Mouse (Mus musculus): ENCODE data around the gene Olfr646. TPM values are rescaled to one million over a fixed set of nuclear protein-coding genes. Genes with fewer than 3 reads are reported as not detected.

Olfr646 gene
- polyA plus RNA-seq (2014; fragmentation: Nextera tagmentation; extraction: Ambion mirVana): not detected in 2 replicates

DNA sequence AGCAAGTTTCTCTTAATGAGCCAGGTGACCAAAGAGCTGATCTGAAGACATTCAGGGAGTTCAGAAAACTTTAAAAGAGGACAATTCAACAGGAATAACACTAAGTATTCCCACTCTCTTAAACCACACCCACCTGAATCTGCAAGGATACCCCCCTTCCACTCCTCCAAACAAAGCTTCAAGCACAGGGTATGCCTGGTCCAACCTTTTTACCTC lies at the start of gene Olfr646:
Olfr646 (plus strand) TSS at position 117 of the 216 bp plus-strand sequence.
- Histone ChIP-seq H3K27ac (ENCODE audit: low read depth, low read length) (no peak within 1 kb of the TSS), H3K4me1 (ENCODE audit: control insufficient read depth, insufficient read depth, low read length) (no peaks in the 10 kb centered on the region), H3K4me2 (ENCODE audit: low read length) (no peak within 1 kb of the TSS), H3K9me3 (replicated peaks; ENCODE audit: control insufficient read depth, low read length) (no peaks in the 10 kb centered on the region), H3K27me3 (replicated peaks; ENCODE audit: control insufficient read depth, insufficient read depth, low read length) (no peaks in the 10 kb centered on the region), H3K9ac (ENCODE audit: low read length) (no peak within 1 kb of the TSS), H3K36me3 (ENCODE audit: control insufficient read depth, insufficient read depth, low read length) (no peaks in the 10 kb centered on the region), H3K4me3 (ENCODE audit: low read depth, low read length) (no peak within 1 kb of the TSS)
- DNase-seq (ENCODE audit: low spot score) (no peak), ATAC-seq (no peak)

DNA sequence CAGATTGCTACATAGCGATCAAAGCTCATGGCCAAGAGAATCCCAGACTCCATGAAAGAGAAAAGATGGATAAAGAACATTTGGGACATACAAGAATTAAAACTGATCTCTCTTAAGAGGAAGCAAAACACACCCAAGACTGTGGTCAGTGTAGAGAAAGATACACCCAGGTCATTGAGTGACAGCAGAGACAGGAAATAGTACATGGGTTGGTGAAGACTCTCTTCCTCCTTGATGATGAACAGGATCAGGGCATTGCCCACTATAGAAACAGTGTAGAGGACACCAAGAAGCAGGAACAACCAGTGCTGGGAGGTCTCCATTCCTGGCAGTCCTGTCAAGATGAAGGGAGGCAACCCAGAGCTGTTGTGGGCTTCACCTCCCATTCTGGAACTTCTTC lies 45.5 kb upstream of the Olfr646 start:
- H3K36me3 ChIP-seq (ENCODE audit: control insufficient read depth, insufficient read depth, low read length): no peaks in the 10 kb centered on the region
- H3K4me3 ChIP-seq (ENCODE audit: low read depth, low read length): no peak overlapping the region
- no peaks in the 10 kb centered on the region for H3K4me1 ChIP-seq (ENCODE audit: control insufficient read depth, insufficient read depth, low read length)
- H3K4me2 ChIP-seq (ENCODE audit: low read length): no peak overlapping the region
- DNase-seq (ENCODE audit: low spot score) (no peak), ATAC-seq (no peak)
- H3K27me3 ChIP-seq (replicated peaks; ENCODE audit: control insufficient read depth, insufficient read depth, low read length): no peaks in the 10 kb centered on the region
- H3K9me3 ChIP-seq (replicated peaks; ENCODE audit: control insufficient read depth, low read length): no peaks in the 10 kb centered on the region
- WGBS: 88% methylated on average over 1 of the region's 1 CpGs
- H3K27ac ChIP-seq (ENCODE audit: low read depth, low read length): no peak overlapping the region
- H3K9ac ChIP-seq (ENCODE audit: low read length): no peak overlapping the region

DNA sequence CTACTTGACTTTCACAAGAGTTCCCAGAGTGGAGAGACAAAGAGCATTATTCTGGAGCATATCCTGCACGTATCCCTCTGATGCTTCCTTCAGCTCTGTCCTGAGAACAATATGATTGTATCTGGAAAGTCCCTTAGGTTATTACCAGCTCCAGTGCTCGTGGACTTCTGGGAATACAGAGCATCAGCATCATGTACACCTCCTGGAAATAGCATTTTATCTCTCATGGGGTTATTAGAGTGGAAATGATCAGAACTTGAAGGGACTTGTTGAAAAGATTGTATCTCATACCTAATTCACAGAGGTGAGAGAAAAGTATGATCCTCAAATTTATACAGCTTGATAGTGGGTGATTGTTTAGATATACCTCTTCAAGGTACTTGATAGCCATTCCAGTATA lies 43.3 kb upstream of the Olfr646 start, which contains the start of gene 4930516K23Rik:
4930516K23Rik (minus strand) TSS at position 101 of the 400 bp plus-strand sequence.
- 51% methylated on average over 2 of the region's 2 CpGs for WGBS

DNA sequence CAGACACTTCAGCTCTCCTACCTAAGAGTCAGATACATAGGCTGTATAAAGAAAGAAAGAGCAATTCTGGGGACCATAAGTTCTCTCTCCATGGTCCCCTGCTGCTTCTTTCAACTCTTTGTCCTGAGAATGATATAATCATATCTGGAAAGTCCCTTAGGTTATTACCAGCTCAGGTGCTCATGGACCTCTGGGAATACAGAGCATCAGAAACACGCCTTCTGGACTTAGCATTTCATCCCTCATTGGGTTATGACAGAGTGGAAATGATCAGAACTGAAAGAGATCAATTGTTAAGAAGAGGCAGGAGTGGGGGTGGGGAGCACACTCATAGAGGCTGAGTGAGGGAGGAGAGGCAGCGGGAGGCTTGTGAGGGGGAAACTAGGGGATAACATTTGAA lies 32.9 kb upstream of the Olfr646 start, which contains the start of gene Olfr644:
Olfr644 (minus strand) TSS at position 101 of the 400 bp plus-strand sequence.
- Histone ChIP-seq H3K27me3 (replicated peaks; ENCODE audit: control insufficient read depth, insufficient read depth, low read length) (no peaks in the 10 kb centered on the region), H3K4me2 (ENCODE audit: low read length) (no peak within 1 kb of the TSS), H3K4me3 (ENCODE audit: low read depth, low read length) (no peak within 1 kb of the TSS), H3K9me3 (replicated peaks; ENCODE audit: control insufficient read depth, low read length) (no peaks in the 10 kb centered on the region), H3K36me3 (ENCODE audit: control insufficient read depth, insufficient read depth, low read length) (no peaks in the 10 kb centered on the region), H3K9ac (ENCODE audit: low read length) (no peak within 1 kb of the TSS), H3K4me1 (ENCODE audit: control insufficient read depth, insufficient read depth, low read length) (no peaks in the 10 kb centered on the region), H3K27ac (ENCODE audit: low read depth, low read length) (no peak within 1 kb of the TSS)
- ATAC-seq (no peak), DNase-seq (ENCODE audit: low spot score) (no peak)
- WGBS: 72% methylated on average over 2 of the region's 2 CpGs

More for the DNA sequence above, 43.3 kb upstream of the Olfr646 start, which contains the start of gene 4930516K23Rik:
- Histone ChIP-seq H3K9ac (ENCODE audit: low read length) (no peak within 1 kb of the TSS), H3K36me3 (ENCODE audit: control insufficient read depth, insufficient read depth, low read length) (no peaks in the 10 kb centered on the region), H3K4me3 (ENCODE audit: low read depth, low read length) (no peak within 1 kb of the TSS), H3K27ac (ENCODE audit: low read depth, low read length) (no peak within 1 kb of the TSS), H3K4me1 (ENCODE audit: control insufficient read depth, insufficient read depth, low read length) (no peaks in the 10 kb centered on the region), H3K9me3 (replicated peaks; ENCODE audit: control insufficient read depth, low read length) (no peaks in the 10 kb centered on the region), H3K27me3 (replicated peaks; ENCODE audit: control insufficient read depth, insufficient read depth, low read length) (no peaks in the 10 kb centered on the region), H3K4me2 (ENCODE audit: low read length) (no peak within 1 kb of the TSS)
- ATAC-seq: no peak
- DNase-seq (ENCODE audit: low spot score): no peak

DNA sequence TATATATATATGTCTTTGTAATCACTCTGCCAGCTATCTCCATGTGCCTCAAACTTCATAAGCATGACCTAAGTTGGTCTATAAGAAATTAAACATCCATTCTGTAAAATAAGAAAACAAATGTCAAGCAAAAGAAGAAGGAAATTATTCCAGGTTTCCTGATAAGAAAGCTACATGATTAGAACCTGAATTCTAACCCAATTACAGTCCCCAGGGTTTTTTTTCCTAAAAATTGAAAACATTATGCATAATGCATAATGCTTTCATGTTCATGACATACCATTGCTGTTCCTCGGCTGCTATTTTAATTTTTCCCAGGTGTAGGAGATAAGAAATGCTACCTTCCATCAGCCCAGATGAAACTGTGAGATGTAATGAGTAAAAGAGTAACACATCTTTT lies 19.3 kb upstream of the Olfr646 start, which contains the start of gene Olfr645:
Olfr645 (minus strand) TSS at position 101 of the 400 bp plus-strand sequence.
- H3K36me3 ChIP-seq (ENCODE audit: control insufficient read depth, insufficient read depth, low read length): no peaks in the 10 kb centered on the region
- ATAC-seq (no peak), DNase-seq (ENCODE audit: low spot score) (no peak)
- WGBS: 87% methylated on average over 1 of the region's 1 CpGs
- H3K4me2 ChIP-seq (ENCODE audit: low read length): no peak within 1 kb of the TSS
- no peak within 1 kb of the TSS for H3K4me3 ChIP-seq (ENCODE audit: low read depth, low read length)
- no peaks in the 10 kb centered on the region for H3K4me1 ChIP-seq (ENCODE audit: control insufficient read depth, insufficient read depth, low read length)
- H3K27me3 ChIP-seq (replicated peaks; ENCODE audit: control insufficient read depth, insufficient read depth, low read length): no peaks in the 10 kb centered on the region
- no peak within 1 kb of the TSS for H3K9ac ChIP-seq (ENCODE audit: low read length)
- H3K9me3 ChIP-seq (replicated peaks; ENCODE audit: control insufficient read depth, low read length): no peaks in the 10 kb centered on the region
- H3K27ac ChIP-seq (ENCODE audit: low read depth, low read length): no peak within 1 kb of the TSS

DNA sequence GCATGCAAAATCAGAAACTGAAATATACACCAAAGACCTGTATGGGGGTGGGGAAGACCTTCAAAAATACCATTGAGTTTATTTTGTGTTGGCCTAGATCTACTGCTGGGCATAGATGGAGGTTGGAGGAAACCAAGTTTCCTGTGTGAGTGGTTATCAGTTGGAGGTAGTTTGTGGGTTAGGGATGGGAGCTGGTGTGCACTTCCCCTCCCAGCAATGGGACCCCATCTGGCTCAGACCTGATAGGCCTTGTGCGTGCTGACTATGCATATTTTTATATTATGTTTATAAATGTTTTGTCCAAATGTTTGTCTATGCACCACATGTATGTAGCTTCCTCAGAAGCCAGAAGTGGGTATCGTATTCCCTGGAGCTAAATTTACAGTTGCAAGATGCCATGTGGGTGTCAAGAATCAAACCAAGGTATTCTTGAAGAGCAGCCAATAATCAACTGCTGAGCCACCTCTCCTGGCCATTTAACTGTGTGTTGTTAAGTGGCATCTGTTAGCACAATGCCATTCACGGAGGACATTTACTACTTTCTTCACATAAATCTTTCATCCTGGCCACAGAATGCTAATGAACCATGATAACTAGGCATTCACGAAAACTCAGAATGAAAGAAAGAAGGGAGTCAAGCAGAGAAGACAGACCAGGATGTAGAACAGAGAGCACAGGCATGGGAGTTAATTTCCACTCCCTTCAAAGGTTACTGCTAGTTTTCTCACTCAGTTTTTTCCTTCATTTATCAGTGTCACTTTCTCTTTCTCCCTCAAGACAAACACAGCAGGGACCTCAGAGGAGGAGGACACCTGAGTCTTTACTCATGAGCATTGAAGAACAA lies 538 bp upstream of the Olfr646 start:
- no peak overlapping the region for H3K4me2 ChIP-seq (ENCODE audit: low read length)
- DNase-seq (ENCODE audit: low spot score) (no peak), ATAC-seq (no peak)
- no peaks in the 10 kb centered on the region for H3K9me3 ChIP-seq (replicated peaks; ENCODE audit: control insufficient read depth, low read length)
- H3K9ac ChIP-seq (ENCODE audit: low read length): no peak overlapping the region
- no peaks in the 10 kb centered on the region for H3K36me3 ChIP-seq (ENCODE audit: control insufficient read depth, insufficient read depth, low read length)
- 56% methylated on average over 4 of the region's 4 CpGs for WGBS
- no peaks in the 10 kb centered on the region for H3K4me1 ChIP-seq (ENCODE audit: control insufficient read depth, insufficient read depth, low read length)
- H3K27ac ChIP-seq (ENCODE audit: low read depth, low read length): no peak overlapping the region
- no peak overlapping the region for H3K4me3 ChIP-seq (ENCODE audit: low read depth, low read length)
- H3K27me3 ChIP-seq (replicated peaks; ENCODE audit: control insufficient read depth, insufficient read depth, low read length): no peaks in the 10 kb centered on the region

DNA sequence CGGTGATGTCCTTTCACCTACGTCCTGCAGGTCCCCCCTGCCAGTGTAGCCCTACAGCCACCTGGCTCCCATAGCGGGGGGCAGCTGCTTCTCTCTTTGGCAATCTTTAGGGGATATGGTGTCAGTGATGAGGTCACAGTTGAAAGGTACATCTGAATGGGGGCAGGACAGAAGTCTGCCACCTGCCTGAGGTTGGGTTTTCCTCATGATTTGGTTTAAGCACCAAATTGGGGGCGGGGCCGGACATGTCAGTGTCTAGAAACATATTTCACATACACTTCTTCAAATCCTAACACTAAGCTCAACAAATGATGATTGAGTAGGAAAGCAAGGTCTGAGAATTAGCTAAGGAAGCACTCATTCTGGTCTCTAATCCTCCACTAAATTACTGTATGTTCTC lies 25.1 kb downstream of the Olfr646 start, which contains the start of gene Ubqln5:
Ubqln5 (minus strand) TSS at position 101 of the 400 bp plus-strand sequence.
- no peak within 1 kb of the TSS for H3K27ac ChIP-seq (ENCODE audit: low read depth, low read length)
- H3K36me3 ChIP-seq (ENCODE audit: control insufficient read depth, insufficient read depth, low read length): no peaks in the 10 kb centered on the region
- DNase-seq (ENCODE audit: low spot score) (no peak), ATAC-seq (no peak)
- no peak within 1 kb of the TSS for H3K4me3 ChIP-seq (ENCODE audit: low read depth, low read length)
- H3K4me1 ChIP-seq (ENCODE audit: control insufficient read depth, insufficient read depth, low read length): no peaks in the 10 kb centered on the region
- no peaks in the 10 kb centered on the region for H3K27me3 ChIP-seq (replicated peaks; ENCODE audit: control insufficient read depth, insufficient read depth, low read length)
- H3K9me3 ChIP-seq (replicated peaks; ENCODE audit: control insufficient read depth, low read length): no peaks in the 10 kb centered on the region
- H3K4me2 ChIP-seq (ENCODE audit: low read length): no peak within 1 kb of the TSS
- WGBS: 95% methylated on average over 5 of the region's 5 CpGs
- H3K9ac ChIP-seq (ENCODE audit: low read length): no peak within 1 kb of the TSS

DNA sequence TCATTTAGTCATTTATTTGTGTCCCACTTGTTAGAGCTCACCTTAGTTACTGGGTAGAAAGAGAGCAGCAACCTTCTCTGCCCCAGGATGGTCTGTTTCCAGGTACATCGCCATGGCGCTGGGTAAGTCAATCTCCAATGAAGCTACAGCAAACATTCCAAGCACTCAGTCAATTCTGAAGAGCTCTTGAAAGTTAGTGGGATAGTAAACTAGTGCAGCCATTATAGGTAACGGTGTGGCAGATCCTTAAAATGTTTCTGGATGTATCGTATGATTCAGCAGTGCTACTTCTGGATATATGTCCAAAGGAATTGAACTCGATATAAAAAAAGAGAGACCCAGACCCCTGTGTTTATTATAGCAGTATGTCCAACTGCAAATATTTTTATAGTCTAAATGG lies 32.6 kb downstream of the Olfr646 start, which contains the start of gene Olfr643:
Olfr643 (minus strand) TSS at position 101 of the 400 bp plus-strand sequence.
- ATAC-seq (no peak), DNase-seq (ENCODE audit: low spot score) (no peak)
- no peak within 1 kb of the TSS for H3K4me2 ChIP-seq (ENCODE audit: low read length)
- H3K9me3 ChIP-seq (replicated peaks; ENCODE audit: control insufficient read depth, low read length): no peaks in the 10 kb centered on the region
- 90% methylated on average over 5 of the region's 5 CpGs for WGBS
- no peak within 1 kb of the TSS for H3K4me3 ChIP-seq (ENCODE audit: low read depth, low read length)
- H3K4me1 ChIP-seq (ENCODE audit: control insufficient read depth, insufficient read depth, low read length): no peaks in the 10 kb centered on the region
- H3K9ac ChIP-seq (ENCODE audit: low read length): no peak within 1 kb of the TSS
- no peak within 1 kb of the TSS for H3K27ac ChIP-seq (ENCODE audit: low read depth, low read length)
- H3K27me3 ChIP-seq (replicated peaks; ENCODE audit: control insufficient read depth, insufficient read depth, low read length): no peaks in the 10 kb centered on the region
- no peaks in the 10 kb centered on the region for H3K36me3 ChIP-seq (ENCODE audit: control insufficient read depth, insufficient read depth, low read length)

DNA sequence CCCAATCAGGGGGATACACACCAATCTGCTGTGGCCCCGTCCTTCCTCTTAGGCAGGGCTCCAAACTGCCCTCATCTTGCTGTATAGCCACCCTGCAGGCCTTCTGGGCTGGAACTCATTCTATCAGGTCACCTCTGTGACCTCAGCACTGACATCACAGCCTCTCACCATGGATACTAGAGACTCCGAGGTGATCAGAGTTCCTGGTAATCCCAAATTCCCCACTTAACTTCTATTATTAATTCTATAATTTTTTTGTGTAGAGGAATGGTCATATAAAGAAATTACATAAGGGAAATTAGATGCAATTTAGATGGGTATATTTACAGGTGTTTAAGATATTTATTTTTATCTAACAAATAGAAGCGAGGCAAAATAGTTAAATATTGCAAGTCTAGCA lies 38.5 kb downstream of the Olfr646 start, which contains the start of gene Ubqln3:
Ubqln3 (minus strand) TSS at position 101 of the 400 bp plus-strand sequence.
- Histone ChIP-seq H3K4me1 (ENCODE audit: control insufficient read depth, insufficient read depth, low read length) (no peaks in the 10 kb centered on the region), H3K9me3 (replicated peaks; ENCODE audit: control insufficient read depth, low read length) (no peaks in the 10 kb centered on the region), H3K4me3 (ENCODE audit: low read depth, low read length) (no peak within 1 kb of the TSS), H3K27ac (ENCODE audit: low read depth, low read length) (no peak within 1 kb of the TSS), H3K36me3 (ENCODE audit: control insufficient read depth, insufficient read depth, low read length) (no peaks in the 10 kb centered on the region), H3K4me2 (ENCODE audit: low read length) (no peak within 1 kb of the TSS), H3K27me3 (replicated peaks; ENCODE audit: control insufficient read depth, insufficient read depth, low read length) (no peaks in the 10 kb centered on the region), H3K9ac (ENCODE audit: low read length) (no peak within 1 kb of the TSS)
- no peak for DNase-seq (ENCODE audit: low spot score)
- 87% methylated on average over 3 of the region's 3 CpGs for WGBS
- no peak for ATAC-seq
